Mouse (Mus musculus): Measurements from ENCODE around the gene Tex2. TPM values are rescaled to one million over a fixed set of nuclear protein-coding genes. Genes with fewer than 3 reads are reported as not detected.

The Tex2 gene
- polyA plus RNA-seq, 1 experiment from 2014 or later, result 11.5 TPM

DNA sequence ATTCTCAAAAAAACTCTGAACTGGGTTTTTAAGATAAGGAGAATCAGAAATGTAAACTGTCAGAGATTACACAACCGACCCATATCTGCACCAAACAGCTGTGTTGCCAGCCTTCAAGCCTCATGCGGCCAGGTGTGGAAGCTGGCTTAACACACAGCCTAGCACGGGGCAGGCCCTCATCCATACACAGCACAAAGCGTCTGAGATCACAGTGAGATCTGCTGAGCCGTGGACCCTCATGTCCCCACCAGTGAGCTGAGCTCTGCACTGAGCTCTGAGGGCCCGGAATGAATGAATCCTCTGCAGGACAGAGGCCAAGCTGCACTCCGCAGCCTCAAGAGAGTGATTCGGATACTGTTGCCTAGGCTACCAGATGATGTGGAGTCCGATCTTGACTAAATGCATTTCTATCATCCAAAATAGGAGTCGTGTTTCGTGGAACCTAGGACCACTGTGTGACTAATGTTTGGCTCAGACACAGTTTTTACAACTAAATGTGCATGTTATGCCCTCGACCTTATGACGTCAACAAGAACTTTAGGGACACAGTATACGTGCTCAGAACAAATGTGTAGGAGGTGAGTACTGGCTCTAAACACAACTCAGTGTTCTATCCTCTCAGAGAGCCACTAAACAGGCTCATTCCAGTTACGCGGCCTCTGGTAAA, 98.0 kb downstream of the Tex2 start:
- Histone ChIP-seq H3K27me3 (ENCODE audit: control insufficient read depth, insufficient read depth, low read depth, low read length) (no peaks in the 10 kb centered on the region), H3K36me3 (ENCODE audit: control insufficient read depth, insufficient read depth, low read length) (peaks cover 4% of the 10 kb centered on the region; the same call in 1 of the 2 replicates), H3K9me3 (ENCODE audit: control insufficient read depth, low read length) (no peaks in the 10 kb centered on the region), H3K27ac (ENCODE audit: low read length) (no peak overlapping the region), H3K4me3 (ENCODE audit: low read length) (no peak overlapping the region), H3K4me1 (replicated peaks; ENCODE audit: control insufficient read depth, insufficient read depth, low read length) (peaks cover 15% of the 10 kb centered on the region), H3K9ac (ENCODE audit: low read length) (no peak overlapping the region), H3K4me2 (ENCODE audit: low read depth, low read length) (no peak overlapping the region)
- ATAC-seq (ENCODE audit: low read depth), result no peak
- 49% methylated on average over 16 of the region's 16 CpGs for WGBS

DNA sequence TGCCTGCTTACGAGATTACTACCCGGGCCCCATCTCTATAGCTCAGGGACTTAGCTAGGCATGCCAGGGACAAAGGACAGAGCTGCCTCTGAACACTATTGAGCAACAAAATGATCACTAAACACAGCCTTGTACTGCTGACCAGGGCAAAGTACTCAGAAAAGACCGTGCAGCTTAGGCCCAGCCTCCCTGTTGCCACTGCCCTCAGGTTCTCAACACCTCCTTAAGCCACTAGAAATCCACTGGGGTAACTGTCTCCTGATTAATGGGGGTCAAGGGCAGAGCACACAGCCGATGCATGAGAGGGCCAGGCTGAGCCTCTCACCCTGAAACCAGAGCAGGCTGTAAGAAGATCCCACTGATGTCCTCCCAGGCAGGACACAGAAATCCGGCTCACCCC, 98.8 kb downstream of the Tex2 start:
- Histone ChIP-seq H3K27ac (ENCODE audit: low read length) (no peak overlapping the region), H3K36me3 (ENCODE audit: control insufficient read depth, insufficient read depth, low read length) (peaks cover 4% of the 10 kb centered on the region; the same call in 1 of the 2 replicates), H3K9ac (ENCODE audit: low read length) (no peak overlapping the region), H3K4me1 (replicated peaks; ENCODE audit: control insufficient read depth, insufficient read depth, low read length) (peaks cover 15% of the 10 kb centered on the region), H3K4me2 (ENCODE audit: low read depth, low read length) (no peak overlapping the region), H3K9me3 (ENCODE audit: control insufficient read depth, low read length) (no peaks in the 10 kb centered on the region), H3K27me3 (ENCODE audit: control insufficient read depth, insufficient read depth, low read depth, low read length) (no peaks in the 10 kb centered on the region), H3K4me3 (ENCODE audit: low read length) (no peak overlapping the region)
- WGBS, result 41% methylated on average over 5 of the region's 5 CpGs
- no peak for ATAC-seq (ENCODE audit: low read depth)

DNA sequence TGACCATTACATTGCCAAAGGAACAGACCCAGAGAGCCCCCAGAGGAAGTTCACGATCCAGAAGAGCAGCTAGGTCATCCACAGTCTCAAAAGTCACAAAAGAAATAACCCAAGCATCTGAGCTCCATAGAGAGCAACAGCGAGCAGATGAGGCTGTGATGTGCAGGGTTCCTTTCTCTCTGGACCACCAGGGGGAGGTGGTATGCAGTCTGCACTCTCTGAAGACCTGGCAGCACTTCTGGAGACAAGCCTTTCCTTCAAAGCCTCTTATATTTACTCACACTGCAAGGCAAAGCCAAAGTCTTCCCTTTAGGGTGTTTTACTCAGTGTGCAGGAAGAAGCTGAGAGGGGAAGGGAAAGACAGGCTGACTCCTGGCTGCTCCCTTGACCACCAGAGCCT, 100.1 kb downstream of the Tex2 start:
- H3K27me3 ChIP-seq (ENCODE audit: control insufficient read depth, insufficient read depth, low read depth, low read length), result no peaks in the 10 kb centered on the region
- H3K4me2 ChIP-seq (ENCODE audit: low read depth, low read length), result no peak overlapping the region
- H3K9ac ChIP-seq (ENCODE audit: low read length), result peak overlapping the region; percentile 24; the same call in 1 of the 2 replicates
- H3K27ac ChIP-seq (ENCODE audit: low read length), result no peak overlapping the region
- H3K4me3 ChIP-seq (ENCODE audit: low read length), result no peak overlapping the region
- H3K4me1 ChIP-seq (replicated peaks; ENCODE audit: control insufficient read depth, insufficient read depth, low read length), result peaks cover 15% of the 10 kb centered on the region
- 28% methylated on average over 2 of the region's 2 CpGs for WGBS
- peaks cover 10% of the 10 kb centered on the region for H3K36me3 ChIP-seq (ENCODE audit: control insufficient read depth, insufficient read depth, low read length)
- peak; percentile 77 for ATAC-seq (ENCODE audit: low read depth)
- H3K9me3 ChIP-seq (ENCODE audit: control insufficient read depth, low read length), result no peaks in the 10 kb centered on the region

GRCm38 (mm10) chr11:106512006-106512390, 101.2 kb downstream of the Tex2 start:
- Histone ChIP-seq H3K36me3 (ENCODE audit: control insufficient read depth, insufficient read depth, low read length) (peaks cover 10% of the 10 kb centered on the region), H3K4me2 (ENCODE audit: low read depth, low read length) (no peak overlapping the region)
- 90% methylated on average over 7 of the region's 7 CpGs for WGBS

GRCm38 (mm10) chr11:106511236-106512005, 101.8 kb downstream of the Tex2 start:
- 87% methylated on average over 14 of the region's 14 CpGs for WGBS
- H3K4me2 ChIP-seq (ENCODE audit: low read depth, low read length), result no peak overlapping the region
- H3K4me1 ChIP-seq (replicated peaks; ENCODE audit: control insufficient read depth, insufficient read depth, low read length), result peaks cover 8% of the 10 kb centered on the region
- no peak overlapping the region for H3K27ac ChIP-seq (ENCODE audit: low read length)
- no peak for ATAC-seq (ENCODE audit: low read depth)
- H3K27me3 ChIP-seq (ENCODE audit: control insufficient read depth, insufficient read depth, low read depth, low read length), result no peaks in the 10 kb centered on the region
- H3K9ac ChIP-seq (ENCODE audit: low read length), result no peak overlapping the region
- peaks cover 10% of the 10 kb centered on the region for H3K36me3 ChIP-seq (ENCODE audit: control insufficient read depth, insufficient read depth, low read length)
- H3K9me3 ChIP-seq (ENCODE audit: control insufficient read depth, low read length), result no peaks in the 10 kb centered on the region
- H3K4me3 ChIP-seq (ENCODE audit: low read length), result no peak overlapping the region

More at GRCm38 (mm10) chr11:106512006-106512390, 101.2 kb downstream of the Tex2 start:
- no peaks in the 10 kb centered on the region for H3K9me3 ChIP-seq (ENCODE audit: control insufficient read depth, low read length)
- no peaks in the 10 kb centered on the region for H3K27me3 ChIP-seq (ENCODE audit: control insufficient read depth, insufficient read depth, low read depth, low read length)
- no peak overlapping the region for H3K27ac ChIP-seq (ENCODE audit: low read length)
- no peak overlapping the region for H3K4me3 ChIP-seq (ENCODE audit: low read length)
- ATAC-seq (ENCODE audit: low read depth), result no peak
- peaks cover 8% of the 10 kb centered on the region for H3K4me1 ChIP-seq (replicated peaks; ENCODE audit: control insufficient read depth, insufficient read depth, low read length)
- no peak overlapping the region for H3K9ac ChIP-seq (ENCODE audit: low read length)

GRCm38 (mm10) chr11:106507638-106508037, 105.6 kb downstream of the Tex2 start:
- no peak overlapping the region for H3K4me3 ChIP-seq (ENCODE audit: low read length)
- peaks cover 10% of the 10 kb centered on the region for H3K36me3 ChIP-seq (ENCODE audit: control insufficient read depth, insufficient read depth, low read length)
- no peaks in the 10 kb centered on the region for H3K4me1 ChIP-seq (replicated peaks; ENCODE audit: control insufficient read depth, insufficient read depth, low read length)
- no peak overlapping the region for H3K4me2 ChIP-seq (ENCODE audit: low read depth, low read length)
- ATAC-seq (ENCODE audit: low read depth), result no peak
- H3K27ac ChIP-seq (ENCODE audit: low read length), result no peak overlapping the region
- H3K27me3 ChIP-seq (ENCODE audit: control insufficient read depth, insufficient read depth, low read depth, low read length), result no peaks in the 10 kb centered on the region
- H3K9ac ChIP-seq (ENCODE audit: low read length), result no peak overlapping the region
- H3K9me3 ChIP-seq (ENCODE audit: control insufficient read depth, low read length), result no peaks in the 10 kb centered on the region
- 86% methylated on average over 7 of the region's 7 CpGs for WGBS

GRCm38 (mm10) chr11:106506211-106506610, 107.0 kb downstream of the Tex2 start:
- Histone ChIP-seq H3K9ac (ENCODE audit: low read length) (no peak overlapping the region), H3K9me3 (ENCODE audit: control insufficient read depth, low read length) (no peaks in the 10 kb centered on the region), H3K4me2 (ENCODE audit: low read depth, low read length) (no peak overlapping the region), H3K4me1 (replicated peaks; ENCODE audit: control insufficient read depth, insufficient read depth, low read length) (peaks cover 3% of the 10 kb centered on the region; the same call in 1 of the 2 replicates), H3K27ac (ENCODE audit: low read length) (no peak overlapping the region), H3K27me3 (ENCODE audit: control insufficient read depth, insufficient read depth, low read depth, low read length) (no peaks in the 10 kb centered on the region), H3K36me3 (ENCODE audit: control insufficient read depth, insufficient read depth, low read length) (peaks cover 6% of the 10 kb centered on the region), H3K4me3 (ENCODE audit: low read length) (no peak overlapping the region)
- 86% methylated on average over 6 of the region's 6 CpGs for WGBS
- ATAC-seq (ENCODE audit: low read depth), result no peak

DNA sequence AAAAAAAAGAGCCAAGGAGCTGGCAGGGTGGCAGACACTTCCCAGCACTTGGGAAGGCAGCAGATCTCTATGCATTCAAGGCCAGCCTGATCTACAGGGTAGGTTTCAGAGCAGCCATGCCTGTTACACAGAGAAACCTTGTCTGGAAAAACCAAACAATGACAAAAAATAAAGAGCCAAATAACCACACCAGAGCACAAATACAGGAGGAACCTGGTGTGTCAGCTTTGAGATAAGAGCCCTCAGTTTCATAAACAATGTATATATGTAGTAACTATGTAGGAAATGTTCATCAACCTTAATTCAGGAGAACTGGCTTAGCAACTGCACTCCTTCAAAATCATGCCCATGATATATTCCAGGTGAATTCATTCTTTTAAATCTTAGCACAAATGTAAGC, 109.1 kb downstream of the Tex2 start:
- no peak for ATAC-seq (ENCODE audit: low read depth)
- Histone ChIP-seq H3K27ac (ENCODE audit: low read length) (no peak overlapping the region), H3K4me2 (ENCODE audit: low read depth, low read length) (no peak overlapping the region), H3K4me3 (ENCODE audit: low read length) (no peak overlapping the region), H3K4me1 (replicated peaks; ENCODE audit: control insufficient read depth, insufficient read depth, low read length) (peaks cover 3% of the 10 kb centered on the region; the same call in 1 of the 2 replicates), H3K9me3 (ENCODE audit: control insufficient read depth, low read length) (no peaks in the 10 kb centered on the region), H3K36me3 (ENCODE audit: control insufficient read depth, insufficient read depth, low read length) (peaks cover 3% of the 10 kb centered on the region), H3K9ac (ENCODE audit: low read length) (no peak overlapping the region), H3K27me3 (ENCODE audit: control insufficient read depth, insufficient read depth, low read depth, low read length) (no peaks in the 10 kb centered on the region)

- Histone ChIP-seq H3K4me2 (ENCODE audit: low read depth, low read length) (no peak overlapping the region), H3K4me3 (ENCODE audit: low read length) (no peak overlapping the region), H3K4me1 (replicated peaks; ENCODE audit: control insufficient read depth, insufficient read depth, low read length) (peaks cover 3% of the 10 kb centered on the region; the same call in 1 of the 2 replicates), H3K27ac (ENCODE audit: low read length) (no peak overlapping the region), H3K27me3 (ENCODE audit: control insufficient read depth, insufficient read depth, low read depth, low read length) (no peaks in the 10 kb centered on the region), H3K9me3 (ENCODE audit: control insufficient read depth, low read length) (no peaks in the 10 kb centered on the region), H3K9ac (ENCODE audit: low read length) (no peak overlapping the region), H3K36me3 (ENCODE audit: control insufficient read depth, insufficient read depth, low read length) (no peaks in the 10 kb centered on the region)
- ATAC-seq (ENCODE audit: low read depth), result no peak
- 57% methylated on average over 4 of the region's 4 CpGs for WGBS
Measured at GRCm38 (mm10) chr11:106503425-106503717, 109.9 kb downstream of the Tex2 start.

Measured in lung, embryonic 16.5 days (tissue).